Comparison of ENCODE assay signal across 7 mouse cellular contexts in genomic region chr2:13168743-13169142, GRCm38 (mm10).
DNase-seq lines count a peak whose midpoint lies in the region; ATAC-seq and TF ChIP-seq lines count a peak whose summit lies in the region.

No protein-coding gene starts in this region.

- H3K9ac ChIP-seq in lung, embryonic 14.5 days = no peak overlapping the region

- peak; percentile 47 for TF ChIP-seq CTCF in lung, embryonic 14.5 days (IDR thresholded peaks at IDR 0.05; ENCODE audit: low read depth)

- H3K27ac ChIP-seq in lung, embryonic 14.5 days (ENCODE audit: low read depth) = no peak overlapping the region

- peak; percentile 1 to 43 for DNase-seq in kidney, adult 8-10 months
- no peak for DNase-seq in kidney, adult 11 months
- peak; percentile 93 for DNase-seq in ZHBTc4 (ENCODE audit: low read depth, low spot score)
- DNase-seq in fibroblast of lung, adult 2 months (ENCODE audit: low read depth) = peak; percentile 10
- peak; percentile 65 for DNase-seq in lung, embryonic 14.5 days
- no peak for DNase-seq in frontal cortex, postnatal 10 days (ENCODE audit: low spot score in 2 of 2)
- no peak for DNase-seq in layer of hippocampus, adult 11-12 months (ENCODE audit: low spot score)

- 48% methylated on average over 5 of the region's 5 CpGs for WGBS in lung, embryonic 14.5 days

- ATAC-seq in lung, embryonic 14.5 days (ENCODE audit: insufficient read depth) = no peak

- H3K27me3 ChIP-seq in lung, embryonic 14.5 days (ENCODE audit: insufficient read depth, low read length) = no peaks in the 10 kb centered on the region

- H3K9me3 ChIP-seq in lung, embryonic 14.5 days (ENCODE audit: low read depth, low read length) = no peaks in the 10 kb centered on the region

- no peak overlapping the region for H3K4me2 ChIP-seq in lung, embryonic 14.5 days

- no peak overlapping the region for H3K4me3 ChIP-seq in lung, embryonic 14.5 days (ENCODE audit: low read depth, low read length)

- no peaks in the 10 kb centered on the region for H3K36me3 ChIP-seq in lung, embryonic 14.5 days (ENCODE audit: insufficient read depth)

- H3K4me1 ChIP-seq in lung, embryonic 14.5 days (ENCODE audit: insufficient read depth) = no peaks in the 10 kb centered on the region

Comparison
In these comparisons a context has a peak if more than half of its experiments do, and no peak if none do; other contexts are left out.
1. DNase-seq: peak in kidney, adult 8-10 months (2 of 2), ZHBTc4 (single experiment), fibroblast of lung, adult 2 months (single experiment) and lung, embryonic 14.5 days (single experiment); none in kidney, adult 11 months (single experiment), frontal cortex, postnatal 10 days (0 of 2) and layer of hippocampus, adult 11-12 months (single experiment).